Mouse (Mus musculus) stomach, postnatal 0 days (tissue): ENCODE measurements around the gene Tcte2.

ENCODE experiments used
- CTCF ChIP-seq: IDR thresholded peaks from 2 replicates; pipeline ENCODE4 v1.5.1; 2016; ENCODE audit warnings: antibody characterized with exemption, low read depth, mild to moderate bottlenecking, moderate library complexity
- EP300 ChIP-seq: optimal IDR thresholded peaks from 2 replicates; pipeline ENCODE3; 2016; ENCODE audit warnings: antibody characterized with exemption

GRCm38 (mm10) chr17:13802836-13803408 lies 41.3 kb upstream of the Tcte2 start:
- TF ChIP-seq CTCF (no peak), EP300 (no peak)
